Mouse (Mus musculus) hindbrain, postnatal 0 days (tissue): ENCODE measurements around the gene Car3. TPM values are rescaled to one million over a fixed set of nuclear protein-coding genes. Genes with fewer than 3 reads are reported as not detected.

Source experiments
- ATAC-seq: fragments of 200-750 bp; cut with Nextera tagmentation; 2 replicates; pipeline ENCODE4 v1.8.0; 2017; ENCODE audit warnings: mild to moderate bottlenecking, moderate TSS enrichment, moderate library complexity
- DNase-seq: peaks from one replicate; pipeline ENCODE4 v3.0.0-alpha.2; 2015; ENCODE audit warnings: low spot score
- H3K27ac ChIP-seq: fragments of 300-500 bp; sonication (generic); 2 replicates; pipeline ENCODE4 v1.5.1; 2014; ENCODE audit warnings: mild to moderate bottlenecking
- H3K27me3 ChIP-seq: fragments of 300-500 bp; sonication (generic); 2 replicates; pipeline ENCODE4 v1.6.1; 2014; ENCODE audit warnings: low read length, mixed read lengths; ENCODE audit not compliant: insufficient read depth
- H3K36me3 ChIP-seq: fragments of 300-500 bp; sonication (generic); 2 replicates; pipeline ENCODE4 v1.6.1; 2014; ENCODE audit warnings: low read length, mixed read lengths; ENCODE audit not compliant: insufficient read depth
- H3K4me1 ChIP-seq: fragments of 300-500 bp; sonication (generic); 2 replicates; pipeline ENCODE4 v1.6.1; 2014; ENCODE audit warnings: antibody characterized with exemption, low read length, mixed read lengths; ENCODE audit not compliant: insufficient read depth
- H3K4me2 ChIP-seq: fragments of 300-500 bp; sonication (generic); 2 replicates; pipeline ENCODE4 v1.6.1; 2014; ENCODE audit warnings: low read depth, mild to moderate bottlenecking, low read length, moderate library complexity, mixed read lengths
- H3K4me3 ChIP-seq: fragments of 300-500 bp; sonication (generic); 2 replicates; pipeline ENCODE4 v1.5.1; 2014; ENCODE audit warnings: low read length
- H3K9ac ChIP-seq: fragments of 300-500 bp; sonication (generic); replicated peaks from 2 replicates; pipeline ENCODE4 v1.6.1; 2014; ENCODE audit warnings: mild to moderate bottlenecking, low read length, moderate library complexity, mixed read lengths
- H3K9me3 ChIP-seq: fragments of 300-500 bp; sonication (generic); 2 replicates; pipeline ENCODE4 v1.6.1; 2016; ENCODE audit warnings: low read length, mixed read lengths
- CTCF ChIP-seq: IDR thresholded peaks from 2 replicates; pipeline ENCODE4 v1.5.1; 2016; ENCODE audit warnings: antibody characterized with exemption, control low read depth, low read depth
- WGBS: fragments of 180-500 bp; shearing (Covaris S2); extraction: QIAGEN DNeasy Blood & Tissue Kit; methylation state at CpG from one replicate; pipeline ENCODE4 v1.1.7; 2014; 5-methylcytosine and 5-hydroxymethylcytosine counted together
- polyA plus RNA-seq: library from polyadenylated mRNA; unstranded; fragments of >200 nt; fragmentation: Nextera tagmentation; extraction: Ambion mirVana; gene quantifications from 2 replicates; pipeline ENCODE4 v1.2.1, GENCODE M21; 2015
- total RNA-seq: library from RNA; depleted of rRNA; stranded (reverse); fragments of >200 nt; gene quantifications from 2 replicates; pipeline ENCODE4 v1.2.3, GENCODE M21; 2014; rRNA removed

The Car3 gene
- total and polyA plus RNA-seq, 2 experiments from 2014 or later, result 0.99 to 3.2 TPM

DNA sequence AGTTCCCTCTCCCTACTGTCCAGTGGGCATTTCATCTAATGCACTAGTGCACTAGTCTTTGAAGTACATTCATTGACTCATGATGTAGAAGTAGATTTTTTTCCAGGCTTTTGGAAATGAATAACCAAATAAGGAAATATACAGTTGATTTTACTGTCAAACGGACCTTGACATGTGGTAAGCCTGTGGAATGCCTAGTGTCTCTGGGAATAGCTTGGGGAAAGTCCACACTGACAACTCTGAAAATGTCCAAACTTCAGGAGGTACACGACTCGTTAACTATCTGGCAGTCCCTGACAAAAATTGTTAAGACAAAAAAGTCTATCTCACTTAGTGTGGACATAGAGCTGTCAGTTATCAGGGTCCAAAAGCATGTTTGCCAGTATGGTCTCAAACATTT lies 40.9 kb downstream of the Car3 start:
- no peak overlapping the region for H3K4me3 ChIP-seq
- ATAC-seq (no peak), DNase-seq (no peak)
- no peak for TF ChIP-seq CTCF
- WGBS, result 89% methylated on average over 3 of the region's 3 CpGs
- H3K27ac ChIP-seq, result no peak overlapping the region
- peaks cover 3% of the 10 kb centered on the region; the same call in 1 of the 2 replicates for H3K36me3 ChIP-seq
- no peaks in the 10 kb centered on the region for H3K27me3 ChIP-seq
- H3K4me2 ChIP-seq, result no peak overlapping the region
- no peaks in the 10 kb centered on the region for H3K4me1 ChIP-seq
- H3K9me3 ChIP-seq, result no peaks in the 10 kb centered on the region
- no peak overlapping the region for H3K9ac ChIP-seq

DNA sequence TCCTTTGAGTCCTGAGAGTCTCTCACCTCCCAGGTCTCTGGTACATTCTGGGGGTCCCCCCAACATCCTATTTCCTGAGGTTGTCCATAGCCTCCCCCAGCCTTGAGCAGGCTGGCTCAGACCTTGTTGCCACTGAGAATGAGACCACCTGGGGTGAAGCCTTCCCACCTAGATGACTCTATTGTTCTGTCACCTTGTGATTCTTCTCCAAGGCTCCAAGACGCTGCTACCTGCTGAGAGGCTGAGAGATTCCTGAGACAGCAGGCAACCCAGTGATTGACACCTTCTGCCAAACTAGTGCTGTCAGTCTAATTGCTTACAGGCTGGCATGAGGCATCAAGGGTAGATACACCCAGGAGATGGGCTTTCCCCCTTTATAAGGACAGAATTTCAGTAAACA lies 44.0 kb downstream of the Car3 start:
- Histone ChIP-seq H3K9me3 (no peaks in the 10 kb centered on the region), H3K27ac (no peak overlapping the region), H3K4me2 (no peak overlapping the region), H3K36me3 (no peaks in the 10 kb centered on the region), H3K4me3 (no peak overlapping the region), H3K27me3 (no peaks in the 10 kb centered on the region), H3K4me1 (no peaks in the 10 kb centered on the region), H3K9ac (no peak overlapping the region)
- DNase-seq (no peak), ATAC-seq (no peak)
- TF ChIP-seq CTCF, result no peak
- WGBS, result 20% methylated on average over 1 of the region's 1 CpGs

DNA sequence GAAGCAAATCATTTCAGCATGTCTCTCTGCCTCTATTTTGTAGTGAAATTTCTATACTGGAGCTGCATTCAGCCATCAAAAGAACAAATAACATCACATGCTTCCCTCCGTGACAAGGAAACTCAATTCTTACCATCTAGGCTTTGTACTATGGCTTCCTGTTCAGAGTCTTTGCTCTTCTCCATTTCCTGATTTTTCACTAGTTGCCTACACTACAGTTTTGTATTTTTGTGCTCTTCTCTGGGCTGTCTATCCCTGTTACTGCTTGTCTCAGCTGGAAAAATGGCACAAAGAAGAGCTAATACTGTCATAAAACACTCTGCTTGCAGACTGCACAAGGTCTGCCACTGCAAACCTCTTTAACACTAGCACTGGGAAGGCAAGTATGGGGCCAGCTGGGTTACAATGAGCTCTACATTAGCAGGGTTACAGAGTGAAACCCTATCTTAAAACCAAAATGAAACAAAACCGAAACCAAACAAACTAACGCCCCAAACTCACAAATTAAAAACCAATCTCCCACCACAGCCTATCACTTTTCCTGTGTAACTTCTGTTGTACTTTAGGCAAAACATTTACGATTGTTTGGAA lies 48.8 kb downstream of the Car3 start:
- Histone ChIP-seq H3K4me2 (no peak overlapping the region), H3K4me1 (no peaks in the 10 kb centered on the region), H3K27me3 (no peaks in the 10 kb centered on the region), H3K4me3 (no peak overlapping the region), H3K36me3 (no peaks in the 10 kb centered on the region), H3K27ac (no peak overlapping the region), H3K9me3 (no peaks in the 10 kb centered on the region), H3K9ac (no peak overlapping the region)
- WGBS, result 91% methylated on average over 4 of the region's 4 CpGs
- DNase-seq (no peak), ATAC-seq (no peak)
- no peak for TF ChIP-seq CTCF

DNA sequence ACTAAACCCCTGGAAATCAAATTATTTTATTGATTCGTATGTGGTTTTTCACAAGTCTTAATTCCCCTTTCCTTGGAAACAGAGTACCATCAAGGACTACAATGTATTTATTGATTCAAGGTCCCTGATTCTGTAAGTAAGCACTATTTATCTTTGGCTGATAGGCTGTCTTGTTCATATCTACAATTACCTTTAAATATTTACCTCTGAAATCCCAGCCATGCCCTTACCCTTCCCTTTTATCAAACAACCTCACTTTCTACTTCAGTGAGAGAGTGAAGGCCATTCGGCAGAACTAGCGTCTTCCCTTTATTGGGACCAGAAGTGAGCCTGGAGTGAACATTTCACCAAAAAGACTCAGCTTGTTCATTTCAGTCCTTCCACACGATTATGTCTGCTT lies 50.5 kb downstream of the Car3 start:
- H3K4me3 ChIP-seq, result no peak overlapping the region
- no peak for TF ChIP-seq CTCF
- H3K9me3 ChIP-seq, result no peaks in the 10 kb centered on the region
- H3K36me3 ChIP-seq, result no peaks in the 10 kb centered on the region
- DNase-seq, result no peak
- H3K27ac ChIP-seq, result no peak overlapping the region
- H3K4me2 ChIP-seq, result no peak overlapping the region
- ATAC-seq, result no peak
- WGBS, result 88% methylated on average over 4 of the region's 4 CpGs
- no peaks in the 10 kb centered on the region for H3K27me3 ChIP-seq
- no peaks in the 10 kb centered on the region for H3K4me1 ChIP-seq
- no peak overlapping the region for H3K9ac ChIP-seq

DNA sequence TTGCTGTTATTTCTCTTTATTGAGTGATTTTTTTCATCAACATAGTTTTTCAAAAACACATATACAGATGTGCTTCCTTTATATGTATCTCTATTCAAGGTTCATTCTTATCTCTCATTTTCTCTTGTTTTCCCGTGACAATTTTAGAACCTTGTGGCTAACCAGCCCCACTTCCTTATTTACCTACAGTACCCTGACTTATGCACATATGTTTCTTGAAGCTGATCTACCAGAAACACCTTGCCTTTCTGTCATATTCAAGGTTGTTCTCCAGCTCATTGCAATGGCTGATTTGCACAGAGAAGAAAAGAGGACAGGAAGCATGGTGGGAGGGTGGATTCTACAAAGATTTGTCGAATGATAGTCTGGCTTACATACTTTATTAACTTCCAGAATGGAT lies 52.0 kb downstream of the Car3 start:
- H3K9ac ChIP-seq, result no peak overlapping the region
- H3K9me3 ChIP-seq, result no peaks in the 10 kb centered on the region
- ATAC-seq (no peak), DNase-seq (no peak)
- H3K4me2 ChIP-seq, result no peak overlapping the region
- H3K27ac ChIP-seq, result no peak overlapping the region
- H3K27me3 ChIP-seq, result no peaks in the 10 kb centered on the region
- no peak for TF ChIP-seq CTCF
- H3K4me1 ChIP-seq, result no peaks in the 10 kb centered on the region
- 93% methylated on average over 2 of the region's 2 CpGs for WGBS
- no peak overlapping the region for H3K4me3 ChIP-seq
- no peaks in the 10 kb centered on the region for H3K36me3 ChIP-seq

DNA sequence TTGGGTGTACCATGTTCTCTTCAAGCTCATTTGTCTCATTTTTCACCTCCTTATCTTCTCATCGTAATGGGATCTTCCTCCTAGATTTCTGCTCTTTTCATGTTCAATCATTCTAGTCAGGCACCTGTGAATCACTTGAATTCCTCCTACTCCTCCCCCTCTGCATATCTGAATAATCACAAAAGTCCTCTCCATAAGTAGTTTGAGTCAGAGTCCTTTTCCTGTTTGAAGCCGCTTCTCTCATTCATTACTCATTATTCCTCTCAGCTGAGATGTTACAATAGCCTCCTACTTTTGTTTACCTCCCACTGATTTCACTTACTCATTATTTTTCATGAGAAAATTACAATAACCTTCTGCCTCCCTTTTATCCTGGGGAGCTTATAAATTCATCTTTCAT lies 53.9 kb downstream of the Car3 start:
- Histone ChIP-seq H3K9me3 (no peaks in the 10 kb centered on the region), H3K4me3 (no peak overlapping the region), H3K27ac (no peak overlapping the region), H3K4me2 (no peak overlapping the region), H3K9ac (no peak overlapping the region), H3K27me3 (no peaks in the 10 kb centered on the region), H3K4me1 (no peaks in the 10 kb centered on the region), H3K36me3 (no peaks in the 10 kb centered on the region)
- 40% methylated on average over 2 of the region's 2 CpGs for WGBS
- DNase-seq (no peak), ATAC-seq (no peak)
- TF ChIP-seq CTCF, result no peak

Other genes with a start within 250 kb of the Car3 start
- gene Car13, start 221.8 kb upstream of the Car3 start, total RNA-seq, result 4.3 and 7.1 TPM in 2 replicates
- 4.0 and 4.7 TPM in 2 replicates for gene Car13, start 221.8 kb upstream of the Car3 start, polyA plus RNA-seq
- gene Car1, start 55.1 kb upstream of the Car3 start, total RNA-seq, result not detected in 2 replicates
- 0.13 and 0.30 TPM in 2 replicates for gene Car1, start 55.1 kb upstream of the Car3 start, polyA plus RNA-seq
- gene Car2, start 22.8 kb downstream of the Car3 start, total RNA-seq, result 79.6 and 124 TPM in 2 replicates
- gene Car2, start 22.8 kb downstream of the Car3 start, polyA plus RNA-seq, result 89.4 and 102 TPM in 2 replicates